Mouse (Mus musculus) Patski (cell line): ENCODE measurements around the gene Ubap2. TPM values are rescaled to one million over a fixed set of nuclear protein-coding genes. Genes with fewer than 3 reads are reported as not detected.

Source experiments
- ATAC-seq: fragments of 100-300 bp; one replicate; pipeline ENCODE4 v1.8.0; 2021
- CTCF ChIA-PET: fragments of 350-600 bp; sonication (Branson Sonifier 250); formaldehyde crosslinking; loops from one replicate; lab custom pipeline; 2022; ENCODE audit warnings: inconsistent platforms; lab: Charles Lee
- POLR2A ChIA-PET: fragments of 350-600 bp; sonication (Branson Sonifier 250); formaldehyde crosslinking; loops from one replicate; lab custom pipeline; 2022; ENCODE audit warnings: antibody characterized with exemption, inconsistent platforms; lab: Charles Lee
- DNase-seq: peaks from one replicate; pipeline ENCODE4 v3.0.0-alpha.2; 2011; ENCODE audit warnings: low read depth, low spot score
- H3K27me3 ChIP-seq: fragments of 371-371 bp; one replicate; pipeline ENCODE4 v1.5.1; 2021
- CTCF ChIP-seq: fragments of 100-300 bp; IDR thresholded peaks from one replicate; pipeline ENCODE4 v1.5.1; 2021
- in situ Hi-C: fragments of 300-500 bp; cut with MboI; formaldehyde crosslinking; loops from 3 replicates; pipeline ENCODE4 v1.11.1; 2018; ENCODE audit warnings: low pct_unique_long_range_greater_than_20kb, mixed read lengths
- polyA plus RNA-seq: library from polyadenylated mRNA; unstranded; gene quantifications from one replicate; pipeline ENCODE4 v1.2.3, GENCODE M21; 2021

Ubap2 gene
- polyA plus RNA-seq, 1 experiment from 2014 or later, result 54.1 TPM

- no peak for DNase-seq
- CTCF ChIA-PET, result no interaction called here
Observed at GRCm38 (mm10) chr4:41208050-41208449, 66.9 kb downstream of the Ubap2 start.

DNA sequence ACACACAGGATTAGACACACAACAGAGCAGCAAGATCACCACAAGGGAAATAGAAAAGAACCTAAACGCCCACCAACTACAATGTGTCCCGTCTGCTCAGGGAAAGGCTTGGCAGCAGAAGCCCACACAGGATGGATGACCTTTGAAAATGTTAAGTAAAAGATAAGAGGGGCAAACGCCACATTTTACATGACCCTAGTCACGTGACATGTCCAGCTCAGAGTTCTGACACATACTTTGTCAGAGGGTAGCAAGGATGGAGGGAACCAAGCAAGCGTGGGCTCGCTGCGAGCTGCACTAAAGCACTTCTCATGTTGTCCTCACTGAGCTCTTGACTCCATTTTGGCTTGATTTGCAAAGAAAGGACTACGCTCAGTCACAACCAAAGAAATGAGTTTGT, 69.2 kb downstream of the Ubap2 start:
- POLR2A ChIA-PET, result interaction anchor here (0.6 kb wide), 1 partner anchor 79 kb away, joined by 3 read pairs; no protein-coding TSS in a partner anchor
- in situ Hi-C loops, result no loop called here
- no peak for TF ChIP-seq CTCF
- DNase-seq (no peak), ATAC-seq (no peak)
- CTCF ChIA-PET, result no interaction called here
- H3K27me3 ChIP-seq, result no peaks in the 10 kb centered on the region

More at GRCm38 (mm10) chr4:41208050-41208449, 66.9 kb downstream of the Ubap2 start:
- TF ChIP-seq CTCF, result no peak
- no peaks in the 10 kb centered on the region for H3K27me3 ChIP-seq
- POLR2A ChIA-PET, result no interaction called here
- no peak for ATAC-seq
- in situ Hi-C loops, result no loop called here

DNA sequence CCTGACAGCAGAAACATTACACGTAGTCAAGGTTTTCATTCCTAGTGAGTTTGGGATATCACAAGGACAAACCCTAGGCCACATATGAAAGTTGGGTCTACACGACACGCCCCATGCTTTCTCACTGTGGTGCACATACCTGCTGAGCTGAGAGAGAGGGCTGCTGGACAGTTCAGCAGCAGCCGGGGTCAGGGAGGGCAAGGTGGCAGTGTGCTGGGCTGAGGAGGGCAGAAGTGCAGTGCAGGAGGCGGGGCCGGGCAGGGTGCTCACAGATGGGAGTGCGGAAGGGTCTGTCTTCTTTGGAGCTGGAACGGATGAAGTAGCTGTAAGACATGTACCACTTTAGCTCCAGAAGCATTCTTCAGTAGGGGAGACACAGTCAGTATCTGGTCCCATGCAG, 72.8 kb downstream of the Ubap2 start:
- DNase-seq (no peak), ATAC-seq (no peak)
- CTCF ChIA-PET, result interaction anchor here (1.0 to 1.7 kb wide), 2 partner anchors 11 to 73 kb away, joined by 3 to 5 read pairs; no protein-coding TSS in a partner anchor
- TF ChIP-seq CTCF, result no peak
- POLR2A ChIA-PET, result no interaction called here
- no peaks in the 10 kb centered on the region for H3K27me3 ChIP-seq
- in situ Hi-C loops, result no loop called here

DNA sequence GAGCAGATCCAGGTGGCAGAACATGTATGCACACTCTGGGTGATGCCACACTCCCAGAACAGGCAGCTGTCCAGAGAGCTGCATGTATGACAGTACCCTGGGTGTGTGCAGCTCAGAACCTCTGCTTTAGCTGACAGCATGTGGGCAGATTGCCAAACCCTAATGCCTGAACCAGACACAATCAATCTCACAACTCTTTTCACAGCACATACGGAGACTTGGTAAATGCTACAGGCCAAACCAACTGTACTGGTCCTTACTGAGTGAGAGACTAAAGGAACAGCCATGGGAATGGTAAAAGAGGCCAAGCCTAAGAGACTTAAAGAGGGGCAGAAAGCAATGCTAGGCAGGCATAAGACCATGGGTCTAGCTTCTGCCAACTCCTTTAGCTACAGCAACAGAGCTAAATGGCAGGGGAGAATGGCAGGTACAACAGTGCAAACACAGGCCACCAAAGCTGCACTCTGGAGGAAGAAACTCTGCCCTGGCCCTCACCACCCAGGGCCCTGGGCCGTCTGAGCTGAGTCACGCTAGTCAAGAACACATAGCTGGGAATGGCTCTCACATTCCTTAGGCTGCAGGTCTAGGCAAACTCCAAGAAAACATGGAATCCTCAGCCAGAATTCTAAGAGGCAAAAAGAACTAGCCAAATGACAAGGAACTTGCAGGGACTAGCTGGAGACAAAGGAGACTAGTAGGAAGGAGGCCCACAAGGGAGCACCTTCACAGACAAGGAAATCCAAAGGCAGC, 77.9 kb downstream of the Ubap2 start:
- ATAC-seq (no peak), DNase-seq (no peak)
- TF ChIP-seq CTCF, result no peak
- POLR2A ChIA-PET, result no interaction called here
- in situ Hi-C loops, result no loop called here
- no peaks in the 10 kb centered on the region for H3K27me3 ChIP-seq
- CTCF ChIA-PET, result interaction anchor here (0.9 to 1.3 kb wide), 3 partner anchors 20 to 67 kb away, joined by 3 read pairs; no protein-coding TSS in a partner anchor

- H3K27me3 ChIP-seq, result no peaks in the 10 kb centered on the region
- ChIA-PET CTCF (no interaction called here), POLR2A (no interaction called here)
- DNase-seq (no peak), ATAC-seq (no peak)
- in situ Hi-C loops, result no loop called here
- no peak for TF ChIP-seq CTCF
Observed at GRCm38 (mm10) chr4:41195328-41195727, 79.6 kb downstream of the Ubap2 start.

DNA sequence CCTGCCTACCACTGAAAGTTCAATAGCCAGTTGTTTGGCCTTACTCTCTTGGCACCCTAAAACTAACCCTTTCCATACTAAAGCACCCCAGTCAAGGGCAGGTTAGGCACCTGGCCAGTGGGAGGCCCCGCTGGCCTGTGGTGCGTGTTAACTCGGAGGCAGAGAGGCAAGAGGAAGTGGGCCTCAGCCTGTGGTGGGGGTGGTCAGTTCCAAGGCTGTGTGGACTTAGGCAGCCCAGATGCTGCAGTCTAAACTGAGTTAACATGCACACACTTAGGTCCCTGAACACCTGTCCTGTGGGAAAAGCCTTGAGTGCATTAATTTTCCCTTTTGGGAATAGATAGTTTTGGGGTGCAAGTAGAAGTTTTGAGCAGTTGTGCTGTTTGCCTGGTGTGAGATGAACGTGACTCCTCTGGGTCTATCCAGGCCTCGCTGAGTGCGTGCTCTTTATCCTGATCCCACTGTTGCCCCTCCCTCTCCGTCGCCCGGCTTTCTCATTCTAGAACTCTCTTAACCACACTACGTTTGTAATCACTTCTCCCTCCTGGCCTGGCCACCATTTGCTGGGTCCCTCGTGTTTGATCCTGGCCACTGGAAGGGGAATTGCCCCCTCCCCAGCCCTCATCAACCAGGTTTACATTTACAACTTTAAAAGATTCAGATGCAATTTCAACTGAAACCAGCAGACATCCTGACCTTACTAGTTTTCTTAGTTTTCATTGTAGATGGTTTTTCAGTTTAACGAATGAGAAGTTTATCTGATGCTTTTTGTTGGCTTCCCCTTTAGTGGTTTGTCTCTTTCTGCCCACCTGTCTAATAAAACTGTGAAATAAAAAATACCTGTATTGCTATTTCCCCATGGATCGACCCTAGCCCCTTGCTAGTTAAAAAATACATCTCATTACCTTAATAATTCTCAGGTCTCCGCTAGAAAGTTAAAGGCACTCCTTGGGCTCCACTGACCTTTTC, 82.1 kb downstream of the Ubap2 start:
- no peaks in the 10 kb centered on the region for H3K27me3 ChIP-seq
- DNase-seq (no peak), ATAC-seq (no peak)
- CTCF ChIA-PET, result no interaction called here
- POLR2A ChIA-PET, result no interaction called here
- in situ Hi-C loops, result no loop called here
- TF ChIP-seq CTCF, result no peak

DNA sequence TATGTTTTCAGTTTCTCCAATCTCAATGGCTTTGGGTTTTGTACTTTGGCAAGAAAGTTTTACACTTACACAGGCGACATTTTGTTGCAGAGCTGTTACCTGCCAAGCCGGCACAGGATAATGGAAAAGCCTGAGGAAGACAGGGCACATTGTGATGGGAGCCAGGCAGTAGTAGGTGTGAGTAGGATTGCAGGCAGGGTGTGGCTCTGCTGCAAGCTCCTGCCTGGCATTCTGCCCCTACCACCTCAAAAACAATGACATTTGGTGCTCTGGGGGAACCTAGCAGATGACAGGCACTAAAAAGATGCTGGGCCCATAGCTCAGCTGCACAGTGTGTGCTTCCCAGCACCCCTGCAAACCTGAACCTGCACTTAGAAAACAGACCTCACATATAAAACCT, 85.1 kb downstream of the Ubap2 start:
- no peak for DNase-seq
- ChIA-PET CTCF (interaction anchor here (1.0 kb wide), 1 partner anchor 24 kb away, joined by 3 read pairs; no protein-coding TSS in a partner anchor), POLR2A (no interaction called here)

DNA sequence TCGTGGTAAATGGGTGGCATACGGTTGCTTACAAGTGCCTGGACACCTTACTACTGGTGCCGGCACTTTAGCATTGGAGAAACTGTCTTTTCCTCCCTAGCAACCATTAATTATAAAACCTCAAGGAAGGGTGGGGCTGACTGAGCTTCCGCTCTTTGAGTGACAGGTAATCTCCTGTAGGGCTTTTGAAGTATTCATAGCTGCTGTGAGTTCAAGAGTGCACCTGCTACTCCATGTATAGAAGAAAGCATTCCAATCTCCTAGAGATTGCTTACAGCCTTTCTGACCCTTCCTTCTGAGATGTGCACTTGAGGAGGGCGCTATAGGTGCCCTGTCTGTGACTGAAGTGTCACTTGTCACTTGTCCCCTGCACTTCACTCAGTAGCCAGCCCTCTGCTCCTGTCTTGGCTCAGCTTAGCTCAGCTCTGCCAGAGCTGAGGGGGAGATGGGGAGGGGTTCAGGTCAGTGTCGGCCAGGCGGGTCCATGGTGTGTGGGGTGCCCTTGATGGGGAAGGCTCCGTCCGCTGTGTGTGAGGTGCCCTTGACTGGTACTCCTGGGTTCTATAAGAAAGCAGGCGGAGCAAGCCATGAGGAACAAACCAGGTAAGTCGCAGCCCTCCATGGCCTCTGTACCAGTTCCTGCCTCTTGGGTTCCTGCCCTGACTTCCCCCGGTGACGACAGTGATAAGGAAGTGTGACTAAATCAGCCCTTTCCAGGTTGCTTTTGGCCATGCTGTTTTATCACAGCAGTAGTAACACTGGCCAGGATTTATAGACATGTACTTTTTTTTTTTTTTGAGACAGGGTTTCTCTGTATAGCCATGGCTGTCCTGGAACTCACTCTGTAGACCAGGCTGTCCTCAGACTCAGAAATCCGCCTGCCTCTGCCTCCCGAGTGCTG, 94.9 kb downstream of the Ubap2 start:
- ChIA-PET CTCF (no interaction called here), POLR2A (no interaction called here)
- ATAC-seq, result no peak
- no peak for TF ChIP-seq CTCF
- DNase-seq, result no peak
- in situ Hi-C loops, result no loop called here
- no peaks in the 10 kb centered on the region for H3K27me3 ChIP-seq

More for the DNA sequence above, 85.1 kb downstream of the Ubap2 start:
- H3K27me3 ChIP-seq, result no peaks in the 10 kb centered on the region
- no peak for TF ChIP-seq CTCF
- ATAC-seq, result no peak
- in situ Hi-C loops, result no loop called here

- DNase-seq (no peak), ATAC-seq (no peak)
- no peak for TF ChIP-seq CTCF
- in situ Hi-C loops, result no loop called here
- H3K27me3 ChIP-seq, result no peaks in the 10 kb centered on the region
- CTCF ChIA-PET, result no interaction called here
- POLR2A ChIA-PET, result no interaction called here
Observed at GRCm38 (mm10) chr4:41174631-41175030, 100.3 kb downstream of the Ubap2 start.

DNA sequence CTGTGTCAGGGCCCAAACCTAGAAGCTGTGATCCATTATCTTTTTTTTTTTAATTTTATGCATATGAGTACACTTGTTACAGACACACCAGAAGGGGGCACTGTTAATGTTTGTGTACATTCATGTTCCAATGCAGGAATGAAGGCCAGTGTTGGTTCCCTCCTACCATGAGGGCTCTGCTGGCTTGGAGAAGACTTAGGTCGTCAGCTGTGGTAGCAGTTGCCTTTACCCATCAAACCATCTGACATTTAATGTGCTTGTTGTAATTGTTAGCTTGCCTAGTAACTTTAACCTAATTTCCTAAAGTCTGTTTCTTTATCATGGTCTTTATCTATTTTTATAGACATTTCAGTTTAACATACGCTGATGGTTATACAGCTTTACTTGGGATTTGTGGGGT, 104.0 kb downstream of the Ubap2 start:
- no peaks in the 10 kb centered on the region for H3K27me3 ChIP-seq
- in situ Hi-C loops, result no loop called here
- ChIA-PET POLR2A (interaction anchor here (1.1 kb wide), 1 partner anchor 49 kb away, joined by 3 read pairs; no protein-coding TSS in a partner anchor), CTCF (no interaction called here)
- no peak for TF ChIP-seq CTCF
- DNase-seq (no peak), ATAC-seq (no peak)
